Mouse (Mus musculus): ENCODE data around the gene Vmn2r85. TPM values are rescaled to one million over a fixed set of nuclear protein-coding genes. Genes with fewer than 3 reads are reported as not detected.

Vmn2r85 gene
- polyA plus RNA-seq, 1 experiment from 2014 or later: not detected

DNA sequence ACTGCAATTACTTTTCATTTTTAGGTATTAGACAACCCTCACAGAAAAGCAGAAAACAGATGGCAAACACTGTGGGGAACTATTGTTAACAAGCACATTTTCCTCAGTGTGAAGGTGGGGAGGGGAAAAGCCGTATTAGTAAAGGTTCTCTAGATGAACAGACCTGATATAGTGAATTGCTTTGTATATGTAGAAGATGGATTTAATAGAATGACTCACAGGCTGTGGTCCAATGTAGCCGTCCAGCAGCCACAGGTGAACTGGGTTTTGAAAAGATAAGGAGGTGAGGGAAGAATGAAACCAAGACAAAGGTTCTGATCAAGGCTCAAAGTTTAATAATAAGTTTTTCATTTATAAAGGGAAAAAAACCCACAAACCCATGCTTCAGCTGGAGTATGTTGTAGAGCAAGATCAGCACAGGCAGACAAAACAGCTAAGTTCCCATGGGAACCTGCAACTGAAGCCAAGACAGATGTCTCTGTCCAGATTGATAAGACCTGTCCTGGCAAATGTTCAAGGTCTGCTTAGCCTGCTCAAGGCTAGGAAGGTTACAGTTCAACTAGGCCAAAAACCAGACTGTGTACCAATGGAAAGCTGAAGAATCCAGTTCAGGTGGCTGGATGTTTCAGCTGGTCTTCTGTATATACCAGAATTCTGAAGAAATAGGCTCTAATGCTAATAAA lies 56.9 kb downstream of the Vmn2r85 start:
- Histone ChIP-seq H3K4me1 (no peaks in the 10 kb centered on the region), H3K4me3 (replicated peaks) (no peak overlapping the region), H3K27me3 (no peaks in the 10 kb centered on the region), H3K27ac (no peak overlapping the region), H3K4me2 (no peak overlapping the region), H3K36me3 (no peaks in the 10 kb centered on the region), H3K9ac (no peak overlapping the region), H3K9me3 (replicated peaks) (no peaks in the 10 kb centered on the region)
- ATAC-seq (replicated peaks; ENCODE audit: low FRiP score): no peak
- 78% methylated on average over 2 of the region's 2 CpGs for WGBS

DNA sequence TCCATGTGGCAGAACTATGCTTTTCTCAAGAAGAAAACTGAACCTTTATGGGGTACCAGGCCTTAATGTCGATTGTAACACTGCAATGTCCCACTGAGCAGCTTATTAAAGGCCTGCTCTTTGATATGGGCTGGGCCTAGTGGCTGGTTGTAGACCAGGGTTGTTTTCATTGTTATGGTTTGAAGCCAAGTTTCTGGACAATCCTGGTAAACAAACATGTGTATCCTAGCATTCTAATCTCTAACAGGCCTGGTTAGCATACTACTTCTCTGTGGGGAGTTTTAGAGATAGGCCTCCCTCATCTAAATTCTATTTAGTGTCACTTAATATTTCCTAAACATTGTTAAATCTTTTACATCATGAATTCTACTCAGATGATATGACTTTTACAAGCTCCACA lies 57.9 kb downstream of the Vmn2r85 start:
- H3K9ac ChIP-seq: no peak overlapping the region
- no peaks in the 10 kb centered on the region for H3K27me3 ChIP-seq
- no peak overlapping the region for H3K4me3 ChIP-seq (replicated peaks)
- no peak for ATAC-seq (replicated peaks; ENCODE audit: low FRiP score)
- 64% methylated on average over 1 of the region's 1 CpGs for WGBS
- H3K27ac ChIP-seq: no peak overlapping the region
- H3K4me2 ChIP-seq: no peak overlapping the region
- no peaks in the 10 kb centered on the region for H3K9me3 ChIP-seq (replicated peaks)
- no peaks in the 10 kb centered on the region for H3K4me1 ChIP-seq
- H3K36me3 ChIP-seq: no peaks in the 10 kb centered on the region

DNA sequence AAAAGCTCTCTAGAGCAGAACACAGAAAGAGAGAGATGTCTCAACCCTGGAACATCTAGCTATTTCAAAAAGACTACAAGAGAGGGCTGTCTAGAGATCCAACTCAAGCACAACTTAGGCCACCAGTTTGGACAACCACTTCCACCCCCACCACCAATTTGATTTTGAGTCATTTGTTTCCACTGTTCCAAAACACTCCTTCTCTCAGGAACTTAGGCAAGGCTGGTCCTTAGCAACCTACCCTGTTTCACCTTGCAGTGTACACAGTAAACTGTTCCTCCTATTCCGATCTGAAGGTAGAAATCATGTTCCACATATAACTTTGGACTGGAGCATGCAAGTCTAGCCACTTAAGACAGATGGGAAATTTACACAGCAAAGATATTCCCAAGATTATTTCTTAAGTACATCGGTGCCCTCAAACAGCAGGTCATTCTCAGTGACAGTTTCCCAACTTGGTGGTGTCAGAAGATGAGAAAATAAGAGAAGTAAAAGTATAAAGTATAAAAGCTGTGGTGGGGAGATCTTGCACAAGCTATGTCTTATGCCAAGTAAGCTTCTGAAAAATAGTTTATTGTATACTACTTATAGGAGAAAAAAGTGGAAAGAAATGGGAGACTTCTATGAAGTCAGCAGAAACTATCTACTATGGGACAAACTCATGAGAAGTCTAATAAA lies 59.4 kb downstream of the Vmn2r85 start:
- Histone ChIP-seq H3K4me3 (replicated peaks) (no peak overlapping the region), H3K27me3 (no peaks in the 10 kb centered on the region), H3K36me3 (no peaks in the 10 kb centered on the region), H3K4me1 (no peaks in the 10 kb centered on the region), H3K4me2 (no peak overlapping the region), H3K9me3 (replicated peaks) (no peaks in the 10 kb centered on the region), H3K9ac (no peak overlapping the region), H3K27ac (no peak overlapping the region)
- no peak for ATAC-seq (replicated peaks; ENCODE audit: low FRiP score)
- WGBS: 82% methylated on average over 2 of the region's 2 CpGs

DNA sequence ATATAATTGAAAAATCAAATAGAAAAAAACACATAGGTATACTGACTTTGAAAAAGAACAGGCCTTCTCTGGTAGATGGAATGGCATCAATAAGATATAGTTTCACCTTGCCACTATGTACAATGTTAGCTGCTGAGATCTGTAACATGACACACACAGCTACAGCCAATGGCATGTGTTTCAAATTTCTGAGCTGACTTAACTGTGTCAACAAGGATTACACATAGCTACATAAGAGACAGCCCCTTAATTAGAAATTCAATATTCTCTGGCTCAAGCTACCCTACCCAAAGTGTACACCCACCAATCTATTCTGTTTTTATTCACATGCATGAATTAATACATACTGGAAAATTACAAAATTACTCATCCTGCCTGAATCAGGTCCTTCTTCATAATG lies 61.1 kb downstream of the Vmn2r85 start:
- Histone ChIP-seq H3K4me1 (no peaks in the 10 kb centered on the region), H3K4me3 (replicated peaks) (no peak overlapping the region)

DNA sequence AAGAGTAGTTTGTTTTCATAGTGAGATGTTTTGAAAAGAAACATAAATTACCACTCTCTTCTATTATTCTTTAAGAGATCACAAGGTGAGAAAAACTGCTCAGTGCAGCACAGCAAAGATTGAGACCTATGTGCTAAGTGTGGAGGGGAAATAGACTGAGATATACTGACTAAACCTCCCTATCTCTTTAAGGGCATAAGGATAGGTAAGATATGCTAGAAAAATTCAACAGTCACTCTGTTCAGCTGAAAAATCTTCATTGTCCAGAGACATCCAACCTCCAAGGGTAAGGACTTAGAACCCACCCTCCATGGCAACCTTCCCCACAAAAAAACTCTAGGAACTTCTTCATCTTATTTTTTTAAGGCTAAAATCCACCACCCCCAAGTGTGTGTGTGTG lies 64.7 kb downstream of the Vmn2r85 start:
- Histone ChIP-seq H3K4me3 (replicated peaks) (no peak overlapping the region), H3K4me1 (no peaks in the 10 kb centered on the region)
- ATAC-seq (replicated peaks; ENCODE audit: low FRiP score): no peak

More for the DNA sequence above, 61.1 kb downstream of the Vmn2r85 start:
- Histone ChIP-seq H3K9ac (no peak overlapping the region), H3K9me3 (replicated peaks) (no peaks in the 10 kb centered on the region), H3K4me2 (no peak overlapping the region), H3K27me3 (no peaks in the 10 kb centered on the region), H3K27ac (no peak overlapping the region), H3K36me3 (no peaks in the 10 kb centered on the region)
- ATAC-seq (replicated peaks; ENCODE audit: low FRiP score): no peak

More for the DNA sequence above, 64.7 kb downstream of the Vmn2r85 start:
- Histone ChIP-seq H3K4me2 (no peak overlapping the region), H3K9ac (no peak overlapping the region), H3K27me3 (no peaks in the 10 kb centered on the region), H3K9me3 (replicated peaks) (no peaks in the 10 kb centered on the region), H3K27ac (no peak overlapping the region), H3K36me3 (no peaks in the 10 kb centered on the region)

Other genes with a start within 250 kb of the Vmn2r85 start
- not detected in 2 replicates for gene Olfr826, start 245.5 kb downstream of the Vmn2r85 start, polyA plus RNA-seq (2015; fragmentation: Nextera tagmentation; extraction: Ambion mirVana)
- gene Olfr827, start 215.3 kb downstream of the Vmn2r85 start, polyA plus RNA-seq (2015; fragmentation: Nextera tagmentation; extraction: Ambion mirVana): not detected in 2 replicates
- gene Neurod4, start 149.5 kb downstream of the Vmn2r85 start, polyA plus RNA-seq (2015; fragmentation: Nextera tagmentation; extraction: Ambion mirVana): not detected in 2 replicates
- gene Tespa1, start 106.8 kb downstream of the Vmn2r85 start, polyA plus RNA-seq (2015; fragmentation: Nextera tagmentation; extraction: Ambion mirVana): 0.09 and 0.23 TPM in 2 replicates
- gene Vmn2r84, start 35.4 kb downstream of the Vmn2r85 start, polyA plus RNA-seq (2015; fragmentation: Nextera tagmentation; extraction: Ambion mirVana): not detected in 2 replicates
- not detected in 2 replicates for gene Vmn2r86, start 26.3 kb upstream of the Vmn2r85 start, polyA plus RNA-seq (2015; fragmentation: Nextera tagmentation; extraction: Ambion mirVana)
- gene Vmn2r87, start 67.7 kb upstream of the Vmn2r85 start, polyA plus RNA-seq (2015; fragmentation: Nextera tagmentation; extraction: Ambion mirVana): not detected in 2 replicates